Mouse (Mus musculus) G1E (cell line): Measurements from ENCODE around the gene Serinc3. TPM values are rescaled to one million over a fixed set of nuclear protein-coding genes. Genes with fewer than 3 reads are reported as not detected.
"Not testable (repeated sequence)": the region's sequence is repeated elsewhere in the genome, so short reads cannot be mapped to it uniquely, and the experiment has no call there.

ENCODE experiments used
- ATAC-seq: 2 replicates; pipeline ENCODE4 v1.8.0; 2016; ENCODE audit warnings: mild to moderate bottlenecking; ENCODE audit not compliant: insufficient number of reproducible peaks, poor library complexity, low FRiP score, severe bottlenecking; ENCODE audit errors: extremely low read depth
- DNase-seq: peaks from one replicate; pipeline ENCODE4 v3.0.0; 2012; ENCODE audit warnings: low spot score
- H3K27me3 ChIP-seq: 2 replicates; pipeline ENCODE4 v1.6.1; 2012; ENCODE audit warnings: mild to moderate bottlenecking, low read length, inconsistent platforms; ENCODE audit not compliant: insufficient read depth
- H3K36me3 ChIP-seq: replicated peaks from 2 replicates; pipeline ENCODE3; 2012; ENCODE audit warnings: mild to moderate bottlenecking, inconsistent platforms
- H3K4me1 ChIP-seq: 2 replicates; pipeline ENCODE4 v1.6.1; 2012; ENCODE audit warnings: low read depth, low read length, inconsistent platforms, mixed read lengths; ENCODE audit not compliant: insufficient read depth
- H3K4me3 ChIP-seq: 2 replicates; pipeline ENCODE4 v1.5.1; 2012; ENCODE audit warnings: low read depth, mild to moderate bottlenecking, inconsistent platforms, low read length, moderate library complexity, mixed read lengths
- H3K9me3 ChIP-seq: replicated peaks from 2 replicates; pipeline ENCODE4 v1.6.1; 2012; ENCODE audit warnings: inconsistent platforms
- CTCF ChIP-seq: IDR thresholded peaks from 2 replicates; pipeline ENCODE4 v1.5.1; 2012; ENCODE audit warnings: low read depth, low read length, inconsistent platforms, mixed read lengths
- GATA1 ChIP-seq: IDR thresholded peaks from 2 replicates; pipeline ENCODE4 v1.6.1; 2012; ENCODE audit warnings: borderline replicate concordance, low read length, inconsistent platforms, mixed read lengths
- GATA2 ChIP-seq: IDR thresholded peaks from 2 replicates; pipeline ENCODE4 v1.6.1; 2012; ENCODE audit warnings: low read depth, low read length, inconsistent platforms, borderline replicate concordance
- POLR2AphosphoS5 ChIP-seq: IDR thresholded peaks from 2 replicates; pipeline ENCODE4 v1.6.1; 2012; ENCODE audit warnings: low read depth, low read length, inconsistent platforms; ENCODE audit not compliant: insufficient replicate concordance
- TAL1 ChIP-seq: conservative IDR thresholded peaks from 2 replicates; pipeline ENCODE4 v1.6.1; 2012; ENCODE audit warnings: low read depth, low read length, inconsistent platforms, mixed read lengths
- polyA plus RNA-seq: library from polyadenylated mRNA; stranded (reverse); fragments of >175 nt; gene quantifications from 2 replicates; pipeline ENCODE4 v1.2.3, GENCODE M21; 2012
- total RNA-seq, 2 experiments: library from RNA; stranded (forward) in 1 of 2; stranded (reverse) in 1 of 2; fragments of 200-1000 nt in 1 of 2; fragments of >200 nt in 1 of 2; fragmentation: Nextera tagmentation in 1 of 2; gene quantifications; 2 replicates each; pipeline ENCODE4 v1.2.3; 2014 to 2017

Gene Serinc3
- total and polyA plus RNA-seq, 3 experiments, result 7.2 to 156 (median 55.0) TPM

DNA sequence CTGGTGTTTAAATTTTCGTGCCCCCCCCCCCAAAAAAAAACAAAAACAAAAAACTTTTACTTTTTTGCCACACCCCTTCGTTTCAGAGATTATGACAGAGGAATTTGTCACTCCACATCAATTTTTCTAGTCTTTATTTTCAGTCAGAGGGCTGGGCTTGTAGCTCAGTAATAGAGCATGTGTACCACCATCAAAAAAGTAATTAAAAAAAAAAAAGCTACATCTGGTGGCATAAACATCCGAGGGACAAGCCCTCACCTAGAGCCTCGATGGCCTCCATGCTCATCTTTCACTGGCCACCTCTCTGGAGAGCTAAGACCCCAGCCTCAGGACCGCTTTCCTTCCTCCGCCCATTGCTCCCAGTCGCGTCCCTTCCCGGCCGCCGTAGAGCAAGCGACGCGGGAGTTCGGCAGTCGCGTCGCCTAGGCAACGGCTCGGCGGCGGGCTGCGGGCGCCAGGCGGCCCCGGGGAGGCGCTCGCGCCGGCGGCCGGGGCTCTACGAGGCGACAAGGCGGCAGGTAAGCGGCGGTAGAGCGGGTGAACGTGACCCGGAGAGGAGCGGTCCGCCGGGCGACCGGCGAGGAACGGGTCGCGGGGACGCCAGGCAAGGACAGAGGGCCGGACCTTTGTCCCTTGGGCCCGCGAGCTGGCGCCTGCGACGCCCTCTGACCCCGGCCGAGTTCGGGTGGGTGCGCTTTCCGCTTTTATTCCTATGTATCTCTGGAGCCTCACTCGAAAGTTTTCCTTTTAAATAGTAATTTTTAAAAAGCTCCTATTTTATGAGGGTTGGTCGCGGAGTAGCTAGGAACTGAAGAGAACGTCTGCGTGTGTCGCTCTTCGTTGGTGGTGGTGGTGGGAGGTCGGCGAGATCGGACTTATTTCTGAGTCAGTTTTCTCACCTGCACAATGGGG, 13.3 kb upstream of the Serinc3 start, which contains the start of gene Pkig:
Gene Pkig, plus strand, starts transcription at position 412 of the 912 bp plus-strand sequence.
- Histone ChIP-seq H3K4me1 (peaks cover 37% of the 10 kb centered on the region), H3K4me3 (peak within 1 kb of the TSS; percentile 84), H3K9me3 (no peaks in the 10 kb centered on the region), H3K36me3 (peaks cover 22% of the 10 kb centered on the region), H3K27me3 (no peaks in the 10 kb centered on the region)
- TF ChIP-seq GATA1 (no peak), POLR2AphosphoS5 (no peak)
- ATAC-seq, result peak; percentile 73
- DNase-seq, result peak; percentile 79

DNA sequence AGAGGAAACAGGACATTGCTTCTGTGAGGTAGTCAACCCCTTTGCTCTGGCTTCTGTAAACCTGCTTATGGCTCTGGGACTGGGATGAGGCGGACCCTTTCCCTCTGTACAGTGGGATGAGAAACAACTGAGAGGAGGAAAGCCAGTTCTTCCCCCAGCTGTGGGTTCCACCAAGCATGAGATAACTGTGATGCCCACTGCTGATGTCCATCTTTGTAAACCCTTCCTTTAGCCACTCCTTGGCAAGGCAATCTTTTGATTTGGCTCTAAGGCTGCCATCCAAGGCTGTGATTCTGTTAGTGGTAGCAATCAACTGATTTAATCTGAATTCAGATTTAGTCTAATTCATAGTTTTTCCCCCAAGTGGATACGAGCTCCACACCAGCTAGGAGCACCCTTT, 12.6 kb upstream of the Serinc3 start:
- Histone ChIP-seq H3K9me3 (no peaks in the 10 kb centered on the region), H3K4me1 (peaks cover 31% of the 10 kb centered on the region), H3K27me3 (no peaks in the 10 kb centered on the region), H3K4me3 (no peak overlapping the region), H3K36me3 (peaks cover 22% of the 10 kb centered on the region)
- no peak for ATAC-seq
- TF ChIP-seq GATA2 (no peak), CTCF (no peak), TAL1 (no peak), POLR2AphosphoS5 (no peak), GATA1 (no peak)
- DNase-seq, result no peak

GRCm38 (mm10) chr2:163655699-163656098, 10.8 kb upstream of the Serinc3 start:
- peaks cover 20% of the 10 kb centered on the region for H3K4me1 ChIP-seq
- H3K36me3 ChIP-seq, H3K27me3 ChIP-seq, H3K4me3 ChIP-seq, H3K9me3 ChIP-seq, ATAC-seq, DNase-seq: not testable (repeated sequence)

DNA sequence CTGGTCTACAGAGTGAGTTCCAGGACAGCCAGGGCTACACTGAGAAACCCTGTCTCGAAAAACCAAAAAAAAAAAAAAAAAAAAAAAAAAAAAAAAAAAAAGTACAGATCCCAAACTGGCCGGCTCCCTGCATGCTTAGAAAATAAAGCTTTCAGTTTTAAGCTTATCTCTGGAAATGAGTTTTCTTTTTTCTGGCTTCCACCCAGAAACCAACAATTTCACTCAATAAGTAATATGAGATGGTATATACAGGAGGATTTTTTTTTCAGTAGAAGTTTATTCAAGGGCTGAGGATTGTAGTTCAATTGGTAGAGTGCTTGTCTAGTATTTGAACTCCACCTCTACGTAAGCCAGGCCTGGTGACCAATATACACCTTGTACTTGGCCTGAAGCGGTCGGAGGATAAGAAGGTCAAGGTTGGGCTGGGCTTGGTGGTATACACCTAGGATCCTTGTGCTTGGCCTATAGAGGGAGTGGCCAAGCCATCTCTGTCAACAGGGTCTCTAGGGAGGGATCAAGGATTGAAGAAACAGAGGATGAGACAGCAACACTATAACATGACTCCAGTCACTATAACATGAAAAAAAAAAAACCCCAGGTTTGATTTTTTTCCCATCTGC, 1.6 kb upstream of the Serinc3 start:
- no peak for DNase-seq
- no peaks in the 10 kb centered on the region for H3K27me3 ChIP-seq
- peaks cover 2% of the 10 kb centered on the region for H3K36me3 ChIP-seq
- no peak for ATAC-seq
- H3K4me3 ChIP-seq, result no peak overlapping the region
- TF ChIP-seq POLR2AphosphoS5 (no peak), GATA2 (no peak), GATA1 (no peak), TAL1 (no peak), CTCF (no peak)
- H3K4me1 ChIP-seq, result peaks cover 16% of the 10 kb centered on the region
- H3K9me3 ChIP-seq, result no peaks in the 10 kb centered on the region

GRCm38 (mm10) chr2:163645700-163646460, 949 bp upstream of the Serinc3 start:
- H3K4me1 ChIP-seq, result peaks cover 16% of the 10 kb centered on the region
- ATAC-seq (no peak), DNase-seq (no peak)
- H3K9me3 ChIP-seq, result no peaks in the 10 kb centered on the region
- no peak for TF ChIP-seq CTCF
- no peak for TF ChIP-seq POLR2AphosphoS5
- no peak for TF ChIP-seq TAL1
- TF ChIP-seq GATA2, result no peak
- no peak for TF ChIP-seq GATA1
- peaks cover 6% of the 10 kb centered on the region for H3K36me3 ChIP-seq
- no peaks in the 10 kb centered on the region for H3K27me3 ChIP-seq
- no peak overlapping the region for H3K4me3 ChIP-seq

DNA sequence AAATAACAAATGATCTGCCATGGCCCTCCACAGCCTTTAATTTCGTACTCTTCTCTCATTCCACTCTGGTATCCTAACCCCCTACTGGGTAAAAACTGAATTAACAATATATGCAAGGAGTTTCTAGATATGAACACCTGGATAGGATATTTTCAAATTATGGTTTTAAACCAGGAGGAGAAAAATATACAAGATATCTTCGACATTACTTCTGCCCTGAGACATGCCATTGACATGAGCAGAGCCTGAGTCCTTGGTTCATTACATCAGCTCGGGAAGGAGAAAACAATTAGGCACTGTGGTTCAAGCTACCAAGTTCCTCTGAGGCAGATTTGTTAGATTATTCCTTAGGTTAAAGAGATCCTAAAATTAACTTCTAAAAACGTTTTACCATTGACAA, 884 bp downstream of the Serinc3 start:
- TF ChIP-seq GATA1 (no peak), TAL1 (no peak), POLR2AphosphoS5 (no peak), CTCF (no peak), GATA2 (no peak)
- H3K4me1 ChIP-seq, result peaks cover 16% of the 10 kb centered on the region
- H3K36me3 ChIP-seq, result peaks cover 16% of the 10 kb centered on the region
- peak overlapping the region; percentile 76 for H3K4me3 ChIP-seq
- ATAC-seq, result no peak
- DNase-seq, result no peak
- no peaks in the 10 kb centered on the region for H3K9me3 ChIP-seq
- no peaks in the 10 kb centered on the region for H3K27me3 ChIP-seq
